Mouse (Mus musculus) brain, embryonic 14.5 days (tissue): Measurements from ENCODE around the gene Xrcc6.

Experiments used
- CTCF ChIP-seq: fragments of 200-500 bp; IDR thresholded peaks from 2 replicates; pipeline ENCODE4 v1.5.1; 2012; ENCODE audit warnings: inconsistent platforms, mild to moderate bottlenecking, moderate library complexity, borderline replicate concordance; ENCODE audit not compliant: insufficient read depth, insufficient read length; ENCODE audit errors: extremely low read depth
- POLR2A ChIP-seq: fragments of 200-500 bp; IDR thresholded peaks from 2 replicates; pipeline ENCODE4 v1.6.1; 2012; ENCODE audit warnings: mild to moderate bottlenecking, inconsistent platforms, borderline replicate concordance; ENCODE audit not compliant: poor library complexity, insufficient read depth, insufficient read length, severe bottlenecking; ENCODE audit errors: extremely low read depth

- TF ChIP-seq POLR2A (no peak), CTCF (no peak)
These were observed 98.0 kb downstream of the Xrcc6 start for GRCm38 (mm10) chr15:82085606-82086005.
